ENCODE assay signal across 10 mouse cellular contexts in genomic region chr7:27797906-27798811, GRCm38 (mm10). TPM values are rescaled to one million over a fixed set of nuclear protein-coding genes. Genes with fewer than 3 reads are reported as not detected.
DNase-seq lines count a peak whose midpoint lies in the region; ATAC-seq lines count a peak whose summit lies in the region.
"Had no signal": no experiment of that assay in that cellular context is flagged by ENCODE, and none has a peak within 500 bp of the region (broad histone marks: within the 10 kb centered on the region; RNA-seq: fewer than 3 reads in every experiment).

No protein-coding gene starts in this region.

- peak overlapping the region; percentile 53 for H3K27ac ChIP-seq in lung, embryonic 15.5 days
- peak overlapping the region; percentile 90 for H3K27ac ChIP-seq in forebrain, embryonic 11.5 days (ENCODE audit: low read depth, low read length)
- H3K27ac ChIP-seq in limb, embryonic 11.5 days (replicated peaks; ENCODE audit: low read depth, low read length): no peak overlapping the region
- H3K27ac ChIP-seq in stomach, embryonic 15.5 days: no peak overlapping the region
- H3K27ac ChIP-seq: limb, embryonic 15.5 days had no signal

- no peaks in the 10 kb centered on the region for H3K27me3 ChIP-seq in lung, embryonic 15.5 days
- no peaks in the 10 kb centered on the region for H3K27me3 ChIP-seq in forebrain, embryonic 11.5 days (ENCODE audit: control insufficient read depth, insufficient read depth, low read length)
- H3K27me3 ChIP-seq in limb, embryonic 11.5 days (ENCODE audit: control insufficient read depth, insufficient read depth, low read length): no peaks in the 10 kb centered on the region
- H3K27me3 ChIP-seq in stomach, embryonic 15.5 days (replicated peaks): no peaks in the 10 kb centered on the region
- H3K27me3 ChIP-seq: limb, embryonic 15.5 days had no signal

- H3K4me2 ChIP-seq in lung, embryonic 15.5 days: peak overlapping the region; percentile 35
- peak overlapping the region; percentile 18; the same call in 1 of the 2 replicates for H3K4me2 ChIP-seq in forebrain, embryonic 11.5 days (ENCODE audit: low read depth, low read length, severe bottlenecking)
- 0 out of 2 replicates have a peak overlapping the region, but pooled peaks have one; percentile 7 for H3K4me2 ChIP-seq in limb, embryonic 11.5 days (ENCODE audit: low read depth, severe bottlenecking)
- peak overlapping the region; percentile 23 for H3K4me2 ChIP-seq in stomach, embryonic 15.5 days
- H3K4me2 ChIP-seq: limb, embryonic 15.5 days had no signal

- ATAC-seq in lung, embryonic 15.5 days (ENCODE audit: borderline replicate concordance, extremely low read depth, low FRiP score, low TSS enrichment): peak; percentile 74; the same call in 1 of the 2 replicates
- ATAC-seq in forebrain, embryonic 11.5 days (replicated peaks; ENCODE audit: low FRiP score): peak; percentile 96
- peak; percentile 47; the same call in 1 of the 2 replicates for ATAC-seq in limb, embryonic 11.5 days (ENCODE audit: insufficient number of reproducible peaks, low FRiP score, low TSS enrichment, low read depth)
- ATAC-seq in stomach, embryonic 15.5 days (ENCODE audit: insufficient read depth, low FRiP score, low read depth): peak; percentile 56; the same call in 1 of the 2 replicates
- ATAC-seq in frontal cortex, adult (ENCODE audit: low TSS enrichment): no peak

- no peak overlapping the region for H3K9ac ChIP-seq in lung, embryonic 15.5 days
- H3K9ac ChIP-seq in forebrain, embryonic 11.5 days (ENCODE audit: low read length): no peak overlapping the region
- no peak overlapping the region for H3K9ac ChIP-seq in limb, embryonic 11.5 days (ENCODE audit: low read length)
- H3K9ac ChIP-seq in stomach, embryonic 15.5 days: no peak overlapping the region
- H3K9ac ChIP-seq: limb, embryonic 15.5 days had no signal

- 27% methylated on average over 7 of the region's 8 CpGs for WGBS in lung, embryonic 15.5 days
- whole genome bisulfite sequencing in forebrain, embryonic 11.5 days: 21% methylated on average over 7 of the region's 8 CpGs
- WGBS in limb, embryonic 11.5 days: 49% methylated on average over 6 of the region's 8 CpGs
- WGBS in stomach, embryonic 15.5 days: 27% methylated on average over 8 of the region's 8 CpGs

- no peaks in the 10 kb centered on the region for H3K36me3 ChIP-seq in lung, embryonic 15.5 days
- H3K36me3 ChIP-seq in forebrain, embryonic 11.5 days (ENCODE audit: control insufficient read depth, insufficient read depth, low read length): no peaks in the 10 kb centered on the region
- no peaks in the 10 kb centered on the region for H3K36me3 ChIP-seq in limb, embryonic 11.5 days (ENCODE audit: control insufficient read depth, insufficient read depth, low read length)
- no peaks in the 10 kb centered on the region for H3K36me3 ChIP-seq in stomach, embryonic 15.5 days
- H3K36me3 ChIP-seq: limb, embryonic 15.5 days had no signal

- H3K9me3 ChIP-seq in lung, embryonic 15.5 days: no peaks in the 10 kb centered on the region
- no peaks in the 10 kb centered on the region; the same call in 1 of the 2 replicates for H3K9me3 ChIP-seq in forebrain, embryonic 11.5 days (ENCODE audit: control insufficient read depth, low read length)
- H3K9me3 ChIP-seq in limb, embryonic 11.5 days (ENCODE audit: control insufficient read depth, low read length): no peaks in the 10 kb centered on the region
- H3K9me3 ChIP-seq in stomach, embryonic 15.5 days: no peaks in the 10 kb centered on the region
- H3K9me3 ChIP-seq: limb, embryonic 15.5 days had no signal

- 0 out of 2 replicates have a peak overlapping the region, but pooled peaks have one; percentile 2 for H3K4me3 ChIP-seq in lung, embryonic 15.5 days
- H3K4me3 ChIP-seq in forebrain, embryonic 11.5 days (ENCODE audit: low read depth, low read length): no peak overlapping the region
- H3K4me3 ChIP-seq in limb, embryonic 11.5 days (ENCODE audit: low read depth, low read length): no peak overlapping the region
- no peak overlapping the region for H3K4me3 ChIP-seq in stomach, embryonic 15.5 days (replicated peaks)
- H3K4me3 ChIP-seq: erythroblast, embryonic 14.5 days; limb, embryonic 15.5 days had no signal

- DNase-seq in lung, adult 18-20 months: no peak
- peak; percentile 83 for DNase-seq in forebrain, embryonic 11.5 days (ENCODE audit: low spot score)
- peak; percentile 32 for DNase-seq in limb, embryonic 11.5 days (ENCODE audit: low spot score)
- DNase-seq in B cell, adult 2 months: no peak
- no peak for DNase-seq in thymus, postnatal 10 days (ENCODE audit: low spot score in 2 of 2)

- no peaks in the 10 kb centered on the region for H3K4me1 ChIP-seq in lung, embryonic 15.5 days
- peaks cover 8% of the 10 kb centered on the region for H3K4me1 ChIP-seq in forebrain, embryonic 11.5 days (replicated peaks; ENCODE audit: control insufficient read depth, insufficient read depth, low read length)
- H3K4me1 ChIP-seq in limb, embryonic 11.5 days (ENCODE audit: control insufficient read depth, insufficient read depth, low read length): no peaks in the 10 kb centered on the region
- H3K4me1 ChIP-seq in stomach, embryonic 15.5 days: 0 out of 2 replicates have a peak, but pooled peaks cover 5% of the 10 kb centered on the region

RNA-seq across cellular contexts. Expression of gene Zfp626, which starts 8.8 kb away (rescaled TPM):
- 1.9 and 2.5 TPM in 2 replicates for polyA plus RNA-seq in lung, embryonic 15.5 days (2015; fragmentation: Nextera tagmentation; extraction: Ambion mirVana)
- polyA plus RNA-seq in forebrain, embryonic 11.5 days (2014; fragmentation: Nextera tagmentation; extraction: Ambion mirVana): 3.1 and 3.3 TPM in 2 replicates
- polyA plus RNA-seq in limb, embryonic 11.5 days (2014; fragmentation: Nextera tagmentation; extraction: Ambion mirVana): 2.5 and 2.7 TPM in 2 replicates
- polyA plus RNA-seq in stomach, embryonic 15.5 days (2015; fragmentation: Nextera tagmentation; extraction: Ambion mirVana): 2.0 and 2.1 TPM in 2 replicates

RNA-seq across cellular contexts. Expression of gene Zfp59, which starts 40.2 kb away (rescaled TPM):
- polyA plus RNA-seq in lung, embryonic 15.5 days (2015; fragmentation: Nextera tagmentation; extraction: Ambion mirVana): 8.4 and 8.5 TPM in 2 replicates
- 12.8 and 13.9 TPM in 2 replicates for polyA plus RNA-seq in forebrain, embryonic 11.5 days (2014; fragmentation: Nextera tagmentation; extraction: Ambion mirVana)
- 10.1 and 12.0 TPM in 2 replicates for polyA plus RNA-seq in limb, embryonic 11.5 days (2014; fragmentation: Nextera tagmentation; extraction: Ambion mirVana)
- 6.1 and 6.8 TPM in 2 replicates for polyA plus RNA-seq in stomach, embryonic 15.5 days (2015; fragmentation: Nextera tagmentation; extraction: Ambion mirVana)
- polyA plus RNA-seq: erythroblast, embryonic 14.5 days had no signal

RNA-seq across cellular contexts. Expression of gene Zfp607a, which starts 59.2 kb away (rescaled TPM):
- 3.6 and 4.3 TPM in 2 replicates for polyA plus RNA-seq in lung, embryonic 15.5 days (2015; fragmentation: Nextera tagmentation; extraction: Ambion mirVana)
- polyA plus RNA-seq in forebrain, embryonic 11.5 days (2014; fragmentation: Nextera tagmentation; extraction: Ambion mirVana): 4.4 and 4.7 TPM in 2 replicates
- 3.6 and 4.4 TPM in 2 replicates for polyA plus RNA-seq in limb, embryonic 11.5 days (2014; fragmentation: Nextera tagmentation; extraction: Ambion mirVana)
- polyA plus RNA-seq in stomach, embryonic 15.5 days (2015; fragmentation: Nextera tagmentation; extraction: Ambion mirVana): 3.9 and 4.6 TPM in 2 replicates
- polyA plus RNA-seq: erythroblast, embryonic 14.5 days had no signal

Comparison
In these comparisons a context has a peak if more than half of its experiments do, and no peak if none do; other contexts are left out.
1. H3K27ac ChIP-seq: peak in lung, embryonic 15.5 days (single experiment) and forebrain, embryonic 11.5 days (single experiment); none in limb, embryonic 11.5 days (single experiment) and stomach, embryonic 15.5 days (single experiment).
2. DNase-seq: peak in forebrain, embryonic 11.5 days (single experiment) and limb, embryonic 11.5 days (single experiment); none in lung, adult 18-20 months (0 of 2), B cell, adult 2 months (0 of 2) and thymus, postnatal 10 days (0 of 2).
3. Peak in every context shown above with its lines, with median percentiles within 50 percentile points of each other: H3K4me2 ChIP-seq.